Mouse (Mus musculus) stomach, embryonic 15.5 days (tissue): ENCODE results near the gene Sgca. TPM values are rescaled to one million over a fixed set of nuclear protein-coding genes. Genes with fewer than 3 reads are reported as not detected.
A peak's percentile ranks its signal among the peaks of the same experiment; 100 is the strongest.

Experiments
- ATAC-seq: fragments of 200-750 bp; cut with Nextera tagmentation; 2 replicates; pipeline ENCODE4 v1.8.0; 2017; ENCODE audit warnings: low read depth, moderate number of reproducible peaks, moderate TSS enrichment; ENCODE audit not compliant: insufficient read depth, low FRiP score
- H3K27ac ChIP-seq: fragments of 300-500 bp; sonication (generic); 2 replicates; pipeline ENCODE4 v1.5.1; 2015; ENCODE audit warnings: mild to moderate bottlenecking, inconsistent platforms
- H3K27me3 ChIP-seq: fragments of 300-500 bp; sonication (generic); replicated peaks from 2 replicates; pipeline ENCODE4 v1.6.1; 2015; ENCODE audit warnings: inconsistent platforms
- H3K36me3 ChIP-seq: fragments of 300-500 bp; sonication (generic); 2 replicates; pipeline ENCODE4 v1.6.1; 2015; ENCODE audit warnings: inconsistent platforms
- H3K4me1 ChIP-seq: fragments of 300-500 bp; sonication (generic); 2 replicates; pipeline ENCODE4 v1.6.1; 2015; ENCODE audit warnings: inconsistent platforms
- H3K4me2 ChIP-seq: fragments of 300-500 bp; sonication (generic); 2 replicates; pipeline ENCODE4 v1.6.1; 2015; ENCODE audit warnings: mild to moderate bottlenecking, inconsistent platforms
- H3K4me3 ChIP-seq: fragments of 300-500 bp; sonication (generic); replicated peaks from 2 replicates; pipeline ENCODE4 v1.5.1; 2015; ENCODE audit warnings: inconsistent platforms
- H3K9ac ChIP-seq: fragments of 300-500 bp; sonication (generic); 2 replicates; pipeline ENCODE4 v1.6.1; 2015; ENCODE audit warnings: inconsistent platforms
- H3K9me3 ChIP-seq: fragments of 300-500 bp; sonication (generic); 2 replicates; pipeline ENCODE4 v1.6.1; 2016; ENCODE audit warnings: inconsistent platforms
- WGBS: fragments of 180-500 bp; shearing (Covaris S2); methylation state at CpG from one replicate; pipeline ENCODE4 v1.1.7; 2015; 5-methylcytosine and 5-hydroxymethylcytosine counted together
- polyA plus RNA-seq: library from polyadenylated mRNA; unstranded; fragments of >200 nt; fragmentation: Nextera tagmentation; extraction: Ambion mirVana; gene quantifications from 2 replicates; pipeline ENCODE4 v1.2.1, GENCODE M21; 2015

Sgca gene
- polyA plus RNA-seq, 1 experiment from 2014 or later: 0.17 TPM

DNA sequence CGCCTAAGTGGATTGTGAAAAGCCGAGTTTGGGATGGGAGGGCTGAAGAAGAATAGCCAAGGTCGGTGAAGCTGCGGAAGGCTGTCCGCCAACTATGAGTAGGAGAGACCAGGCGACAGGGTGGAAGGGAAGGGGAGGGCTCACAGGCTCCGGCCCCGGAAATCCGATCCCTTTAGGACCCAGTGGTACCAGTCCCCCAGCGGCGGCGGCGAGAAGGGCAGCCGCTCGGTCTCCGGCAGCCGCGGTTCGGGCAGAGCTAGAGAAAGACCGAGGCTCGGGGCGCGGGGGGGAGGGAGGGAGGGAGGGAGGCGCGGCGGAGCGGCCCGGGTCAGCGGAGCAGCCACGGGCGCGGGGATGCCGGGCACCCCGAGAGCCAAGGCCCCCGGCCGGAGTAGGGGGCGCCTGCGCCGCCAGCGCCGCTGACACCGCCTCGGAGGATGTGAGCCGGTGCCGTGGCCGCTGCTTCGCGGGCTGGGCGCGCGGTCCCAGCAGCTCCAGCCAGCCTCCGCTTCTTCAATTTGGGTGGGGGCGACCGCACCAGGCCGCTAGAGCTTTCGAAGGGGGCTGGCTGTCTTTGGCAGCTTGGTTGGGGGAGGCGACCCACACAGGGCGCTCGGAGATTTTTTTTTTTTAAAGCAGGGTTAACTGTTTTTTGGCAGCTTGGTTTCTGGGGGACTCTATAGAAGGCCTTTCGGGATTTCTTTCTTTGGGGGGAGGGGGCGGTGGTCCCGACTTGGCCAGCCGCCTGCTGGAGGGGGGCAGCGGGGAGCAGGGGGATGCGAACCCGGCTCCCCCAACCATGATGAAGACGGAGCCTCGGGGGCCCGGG, 14.8 kb upstream of the Sgca start, which contains the start of gene Ppp1r9b:
Gene Ppp1r9b (plus strand): TSS at position 287 of the 829 bp plus-strand sequence.
- ATAC-seq: peak; percentile 85
- peak within 1 kb of the TSS; percentile 90 for H3K4me3 ChIP-seq
- no peaks in the 10 kb centered on the region for H3K27me3 ChIP-seq
- no peaks in the 10 kb centered on the region for H3K36me3 ChIP-seq
- peak within 1 kb of the TSS; percentile 74 for H3K9ac ChIP-seq
- no peaks in the 10 kb centered on the region for H3K9me3 ChIP-seq
- H3K4me2 ChIP-seq: peak within 1 kb of the TSS; percentile 92
- H3K27ac ChIP-seq: peak within 1 kb of the TSS; percentile 96
- H3K4me1 ChIP-seq: peaks cover 71% of the 10 kb centered on the region
- 1% methylated on average over 65 of the region's 69 CpGs for WGBS

DNA sequence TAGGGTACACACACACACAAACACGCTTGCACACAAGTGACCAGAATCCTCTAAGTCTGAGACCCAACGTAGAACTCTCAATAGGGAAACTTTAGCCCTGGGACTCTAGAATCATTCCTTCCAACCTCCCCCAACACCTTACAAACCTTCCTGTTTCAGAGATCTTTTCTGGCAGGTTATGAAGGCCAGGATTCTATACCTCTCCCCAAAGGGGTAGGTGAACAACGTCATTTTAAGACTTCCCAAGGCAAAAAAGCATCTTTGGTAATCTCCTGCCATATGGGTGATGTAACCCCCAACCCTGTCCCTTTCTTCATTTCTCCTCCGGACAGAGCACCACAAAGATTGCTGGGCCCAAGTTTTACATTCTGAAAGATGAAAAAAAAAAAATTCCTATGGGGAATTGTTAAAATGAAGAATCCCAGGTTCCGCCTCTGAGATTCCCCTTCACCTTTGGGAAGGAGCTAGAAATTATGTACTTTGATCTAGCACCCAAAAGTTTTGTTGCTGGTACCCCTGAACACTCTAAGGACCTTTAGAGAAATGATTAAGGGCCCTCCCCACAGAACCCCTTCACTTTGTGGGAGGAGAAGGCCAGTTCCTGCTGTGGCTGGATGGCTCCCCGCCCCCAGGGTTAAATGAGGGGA, 14.1 kb upstream of the Sgca start:
- H3K27me3 ChIP-seq: no peaks in the 10 kb centered on the region
- no peak for ATAC-seq
- H3K9me3 ChIP-seq: no peaks in the 10 kb centered on the region
- H3K4me2 ChIP-seq: peak overlapping the region; percentile 92
- H3K9ac ChIP-seq: 0 out of 2 replicates have a peak overlapping the region, but pooled peaks have one; percentile 25
- no peaks in the 10 kb centered on the region for H3K36me3 ChIP-seq
- peak overlapping the region; percentile 96 for H3K27ac ChIP-seq
- H3K4me1 ChIP-seq: peaks cover 65% of the 10 kb centered on the region
- peak overlapping the region; percentile 90 for H3K4me3 ChIP-seq
- WGBS: 36% methylated on average over 6 of the region's 6 CpGs

DNA sequence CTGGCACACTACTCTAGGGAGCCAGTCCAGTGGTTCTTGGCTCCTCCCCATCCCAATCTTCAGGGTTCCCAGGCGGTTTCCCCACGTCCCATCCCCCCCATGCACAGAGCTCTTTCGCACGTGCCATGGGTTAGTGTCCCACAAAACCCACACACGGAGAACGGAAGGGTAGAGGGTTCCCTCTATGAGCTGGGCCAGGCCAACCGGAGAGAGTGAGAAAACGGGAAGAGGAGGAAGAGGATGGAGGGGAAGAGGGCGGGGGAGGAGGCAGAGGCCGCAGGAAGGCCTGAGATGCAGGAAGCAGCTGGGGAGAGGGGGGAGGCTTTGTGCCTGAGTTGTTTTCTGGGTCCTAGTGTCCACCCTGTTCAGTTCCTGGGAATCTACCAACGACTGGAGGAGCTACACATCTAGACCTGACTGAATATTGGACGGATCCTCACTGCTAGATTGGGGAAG, 13.5 kb upstream of the Sgca start:
- 1% methylated on average over 11 of the region's 12 CpGs for WGBS
- Histone ChIP-seq H3K9ac (peak overlapping the region; percentile 49), H3K36me3 (no peaks in the 10 kb centered on the region), H3K4me1 (peaks cover 59% of the 10 kb centered on the region), H3K27me3 (no peaks in the 10 kb centered on the region), H3K27ac (peak overlapping the region; percentile 96), H3K4me3 (peak overlapping the region; percentile 90), H3K9me3 (no peaks in the 10 kb centered on the region), H3K4me2 (peak overlapping the region; percentile 92)
- ATAC-seq: peak; percentile 59

DNA sequence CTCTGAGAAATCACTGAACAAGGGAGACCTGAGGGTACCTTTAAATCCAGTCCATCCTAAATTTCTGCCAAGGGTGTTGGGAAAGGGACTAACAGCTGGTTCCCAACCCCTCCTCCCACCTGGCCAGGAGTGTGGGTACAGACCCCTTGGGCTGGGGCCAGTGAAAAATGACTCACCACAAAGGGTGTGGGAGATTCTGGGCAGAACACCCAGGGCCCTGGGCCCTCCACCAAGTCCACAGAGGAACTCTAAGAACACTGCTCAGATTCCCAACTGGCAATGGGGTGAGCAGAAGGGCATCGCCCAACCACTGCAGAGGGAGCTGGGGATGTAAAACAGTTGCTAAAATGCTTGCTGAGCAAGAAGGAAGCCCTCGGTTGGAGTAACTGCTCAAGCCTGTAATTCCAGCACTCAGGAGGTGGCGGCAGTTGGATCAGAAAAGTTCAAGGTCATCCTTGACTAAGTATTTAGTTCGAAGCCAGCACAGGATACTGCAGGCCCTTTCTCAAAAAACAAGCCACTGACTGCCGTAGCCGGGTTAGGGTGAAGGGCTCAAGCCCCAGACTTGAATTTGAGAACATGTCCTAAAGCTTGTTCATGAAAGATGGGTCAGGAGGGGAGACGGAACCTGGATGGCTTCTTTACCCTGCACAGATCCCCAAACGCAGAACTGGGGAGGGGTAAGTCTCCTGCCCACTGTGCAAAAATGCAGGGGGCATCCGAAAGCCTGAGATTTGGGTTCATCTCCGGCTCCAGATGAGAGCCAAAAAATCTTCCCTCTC, 12.8 kb upstream of the Sgca start:
- Histone ChIP-seq H3K9ac (peak overlapping the region; percentile 49), H3K4me2 (peak overlapping the region; percentile 92), H3K27ac (peak overlapping the region; percentile 96), H3K4me3 (peak overlapping the region; percentile 90), H3K4me1 (peaks cover 53% of the 10 kb centered on the region), H3K27me3 (no peaks in the 10 kb centered on the region), H3K9me3 (no peaks in the 10 kb centered on the region), H3K36me3 (no peaks in the 10 kb centered on the region)
- WGBS: 15% methylated on average over 10 of the region's 10 CpGs
- ATAC-seq: no peak

DNA sequence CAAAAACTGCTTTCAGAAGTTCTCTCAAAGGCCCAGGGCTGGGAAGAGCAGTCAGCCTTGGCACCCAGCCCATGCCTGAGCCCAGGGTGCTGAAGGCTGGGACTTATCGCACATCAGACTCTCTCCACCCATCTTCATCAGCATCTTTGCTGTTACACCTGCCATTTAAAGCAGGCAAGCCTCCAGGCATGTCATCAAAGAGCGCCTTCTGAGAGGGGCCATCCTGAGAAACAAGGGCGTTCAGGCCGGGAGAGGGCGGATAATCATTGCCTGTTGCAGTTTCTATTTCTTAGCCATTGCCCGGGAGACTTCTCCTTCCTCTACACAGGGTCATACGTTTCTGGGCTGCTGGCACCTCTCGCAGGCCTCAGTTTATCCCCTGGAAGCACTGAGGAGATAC, 11.7 kb upstream of the Sgca start:
- no peak overlapping the region for H3K4me2 ChIP-seq
- H3K27ac ChIP-seq: peak overlapping the region; percentile 62; the same call in 1 of the 2 replicates
- no peak overlapping the region for H3K4me3 ChIP-seq
- peaks cover 42% of the 10 kb centered on the region for H3K4me1 ChIP-seq
- H3K9ac ChIP-seq: no peak overlapping the region
- H3K9me3 ChIP-seq: no peaks in the 10 kb centered on the region
- no peaks in the 10 kb centered on the region for H3K36me3 ChIP-seq
- ATAC-seq: no peak
- H3K27me3 ChIP-seq: no peaks in the 10 kb centered on the region
- 77% methylated on average over 8 of the region's 8 CpGs for WGBS

DNA sequence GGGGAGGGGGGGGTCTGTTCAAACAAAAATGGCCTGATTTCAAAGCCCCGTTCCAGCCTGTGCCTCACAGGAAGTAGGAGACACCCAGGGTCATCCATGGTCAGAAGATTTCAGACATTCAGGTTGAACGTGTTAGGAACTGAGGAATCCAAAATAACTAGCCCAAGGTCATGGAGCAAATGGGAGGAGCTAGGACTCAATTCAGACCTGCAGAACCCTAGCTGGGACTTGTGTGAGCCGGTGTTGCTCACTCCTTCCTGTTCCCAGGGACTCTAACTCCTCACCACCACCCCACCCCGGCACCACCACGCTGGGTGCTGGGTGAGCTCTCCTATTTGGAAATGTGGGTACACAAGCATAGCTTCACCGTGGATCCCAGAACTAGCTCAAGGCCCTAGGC, 11.2 kb upstream of the Sgca start:
- 48% methylated on average over 6 of the region's 6 CpGs for WGBS
- H3K27ac ChIP-seq: peak overlapping the region; percentile 62
- H3K4me3 ChIP-seq: no peak overlapping the region
- H3K4me1 ChIP-seq: peaks cover 37% of the 10 kb centered on the region
- H3K9ac ChIP-seq: no peak overlapping the region
- no peaks in the 10 kb centered on the region for H3K9me3 ChIP-seq
- H3K36me3 ChIP-seq: no peaks in the 10 kb centered on the region
- H3K4me2 ChIP-seq: no peak overlapping the region
- no peaks in the 10 kb centered on the region for H3K27me3 ChIP-seq
- no peak for ATAC-seq

DNA sequence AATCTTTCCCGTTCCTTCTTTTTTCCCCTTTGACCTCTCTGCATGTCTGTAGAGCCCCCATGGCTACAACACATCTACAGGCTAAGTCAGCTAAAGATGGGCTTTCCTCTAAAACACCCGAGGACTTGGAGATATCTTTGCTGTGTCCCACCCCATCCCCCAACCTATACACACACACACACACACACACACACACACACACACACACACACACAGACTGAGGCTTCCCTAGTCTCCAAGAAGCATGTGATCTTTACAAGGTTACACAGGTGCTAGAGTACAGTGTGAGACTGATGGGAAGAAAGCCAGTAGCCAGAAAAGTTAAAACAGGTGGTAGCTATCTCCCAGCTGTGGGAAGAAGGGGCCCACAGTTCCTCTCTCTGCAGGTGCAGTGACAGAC, 10.3 kb upstream of the Sgca start:
- H3K4me1 ChIP-seq: peaks cover 32% of the 10 kb centered on the region
- no peak overlapping the region for H3K9ac ChIP-seq
- no peak for ATAC-seq
- H3K27me3 ChIP-seq: no peaks in the 10 kb centered on the region
- WGBS: 56% methylated on average over 2 of the region's 2 CpGs
- H3K9me3 ChIP-seq: no peaks in the 10 kb centered on the region
- no peaks in the 10 kb centered on the region for H3K36me3 ChIP-seq
- no peak overlapping the region for H3K4me2 ChIP-seq
- peak overlapping the region; percentile 62; the same call in 1 of the 2 replicates for H3K27ac ChIP-seq
- no peak overlapping the region for H3K4me3 ChIP-seq

DNA sequence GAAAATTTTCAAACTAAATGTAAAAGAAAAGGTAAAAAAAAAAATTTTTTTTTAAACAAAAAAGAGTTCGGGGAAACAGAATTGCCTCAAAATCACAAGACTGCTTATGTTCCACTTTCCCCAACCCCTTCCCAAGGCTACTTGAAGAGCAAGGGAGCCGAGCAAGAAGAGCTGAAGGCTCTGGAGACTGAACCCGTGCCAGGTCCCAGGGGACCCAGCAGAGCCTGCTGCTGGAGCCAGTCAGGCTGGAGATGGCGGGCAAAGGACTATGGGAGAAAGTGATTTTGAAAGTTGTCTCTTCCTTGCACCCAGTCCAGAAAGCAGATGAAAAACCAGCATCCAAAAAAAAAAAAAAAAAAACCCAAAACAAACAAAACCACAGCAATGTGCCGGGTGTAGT, 9.7 kb upstream of the Sgca start:
- Histone ChIP-seq H3K9ac (no peak overlapping the region), H3K4me3 (no peak overlapping the region), H3K4me2 (no peak overlapping the region), H3K36me3 (no peaks in the 10 kb centered on the region), H3K4me1 (peaks cover 32% of the 10 kb centered on the region), H3K27me3 (no peaks in the 10 kb centered on the region), H3K27ac (no peak overlapping the region), H3K9me3 (no peaks in the 10 kb centered on the region)
- no peak for ATAC-seq
- 70% methylated on average over 5 of the region's 5 CpGs for WGBS

DNA sequence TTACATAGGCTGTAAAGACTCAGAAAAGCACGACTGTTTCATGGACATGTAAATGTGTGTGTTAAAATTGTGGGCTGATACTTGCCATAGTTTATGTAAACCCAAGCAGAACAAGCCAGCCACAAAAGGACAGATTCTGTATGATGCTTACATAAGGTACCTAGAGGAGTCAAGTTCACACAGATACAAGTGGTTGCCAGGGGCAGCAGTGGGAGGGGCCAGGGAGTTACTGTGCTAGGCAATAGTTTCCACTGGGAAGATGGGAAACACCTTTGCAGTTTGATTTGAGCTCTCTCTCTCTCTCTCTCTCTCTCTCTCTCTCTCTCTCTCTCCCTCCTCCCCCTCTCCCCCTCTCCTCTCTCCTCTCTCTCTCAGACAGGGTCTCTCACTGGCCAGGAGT, 9.0 kb upstream of the Sgca start:
- Histone ChIP-seq H3K27me3 (no peaks in the 10 kb centered on the region), H3K9ac (no peak overlapping the region), H3K4me2 (no peak overlapping the region), H3K36me3 (no peaks in the 10 kb centered on the region), H3K4me1 (peaks cover 27% of the 10 kb centered on the region), H3K9me3 (no peaks in the 10 kb centered on the region), H3K4me3 (no peak overlapping the region), H3K27ac (peak overlapping the region; percentile 40; the same call in 1 of the 2 replicates)
- ATAC-seq: no peak
- 25% methylated on average over 1 of the region's 1 CpGs for WGBS

DNA sequence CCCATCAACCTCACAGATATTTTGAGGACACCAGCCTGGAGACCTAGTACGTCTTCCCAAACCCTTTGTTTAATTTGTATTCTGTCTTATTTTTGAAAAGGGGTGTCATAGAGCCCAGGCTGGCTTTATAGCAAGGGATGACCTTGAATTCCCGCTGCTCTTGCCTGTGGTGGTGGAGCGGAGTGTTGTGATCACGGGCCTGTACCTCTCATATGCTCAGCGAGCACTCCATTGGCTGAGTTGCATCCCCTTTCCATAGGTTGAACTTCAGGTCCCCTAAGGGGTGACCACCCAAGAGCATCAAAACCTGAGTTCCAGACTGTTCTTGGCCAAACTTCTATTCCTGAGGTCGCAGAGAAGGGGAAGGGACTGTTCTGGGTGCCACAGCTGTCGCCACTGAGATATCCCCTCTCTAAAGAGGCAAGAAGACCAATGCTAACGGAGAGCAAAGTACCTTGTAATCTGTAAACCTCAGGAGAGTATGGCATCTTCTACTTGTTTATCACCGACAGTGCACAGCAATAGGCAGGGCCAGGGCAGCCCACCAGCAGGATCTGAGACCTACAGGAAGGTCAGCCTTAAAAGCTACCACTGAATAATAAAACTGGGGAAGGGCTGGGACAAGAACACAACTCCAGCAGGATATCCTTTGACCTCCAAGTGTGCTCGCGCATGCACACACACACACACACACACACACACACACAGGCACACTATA, 3.5 kb upstream of the Sgca start:
- peak overlapping the region; percentile 47 for H3K4me2 ChIP-seq
- 70% methylated on average over 11 of the region's 11 CpGs for WGBS
- H3K9ac ChIP-seq: no peak overlapping the region
- H3K9me3 ChIP-seq: no peaks in the 10 kb centered on the region
- H3K36me3 ChIP-seq: no peaks in the 10 kb centered on the region
- H3K4me1 ChIP-seq: no peaks in the 10 kb centered on the region
- no peak overlapping the region for H3K4me3 ChIP-seq
- 0 out of 2 replicates have a peak overlapping the region, but pooled peaks have one; percentile 32 for H3K27ac ChIP-seq
- no peaks in the 10 kb centered on the region for H3K27me3 ChIP-seq
- ATAC-seq: no peak

DNA sequence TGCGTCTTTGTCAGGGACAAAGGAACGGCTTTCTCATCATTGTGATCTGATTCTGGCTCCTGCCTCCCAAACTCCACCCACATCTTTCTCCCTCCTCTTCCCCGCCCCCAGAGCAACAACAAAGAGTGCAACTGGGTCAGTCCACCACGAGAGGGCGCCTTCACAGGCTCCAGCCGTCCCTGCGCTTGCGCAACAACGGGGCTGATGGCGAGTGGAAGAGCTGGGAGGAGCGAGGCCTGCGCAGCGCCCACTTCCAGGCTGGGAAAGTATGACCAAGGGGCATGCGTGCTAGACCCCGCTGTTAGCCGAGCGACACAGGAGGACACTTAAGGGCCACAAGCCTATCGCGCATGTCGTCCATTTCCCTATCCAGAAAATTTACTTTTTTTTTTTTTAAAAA, 2.8 kb upstream of the Sgca start:
- no peak overlapping the region for H3K9ac ChIP-seq
- H3K4me3 ChIP-seq: peak overlapping the region; percentile 26

More for the DNA sequence above, 2.8 kb upstream of the Sgca start:
- H3K27ac ChIP-seq: 0 out of 2 replicates have a peak overlapping the region, but pooled peaks have one; percentile 32
- no peaks in the 10 kb centered on the region for H3K36me3 ChIP-seq
- no peaks in the 10 kb centered on the region for H3K9me3 ChIP-seq
- ATAC-seq: peak; percentile 88
- no peaks in the 10 kb centered on the region for H3K27me3 ChIP-seq
- under 1% methylated on average over 20 of the region's 20 CpGs for WGBS
- no peaks in the 10 kb centered on the region for H3K4me1 ChIP-seq
- peak overlapping the region; percentile 47 for H3K4me2 ChIP-seq
